Mouse (Mus musculus): Measurements from ENCODE around the gene Btnl1. TPM values are rescaled to one million over a fixed set of nuclear protein-coding genes. Genes with fewer than 3 reads are reported as not detected.

Gene Btnl1
- total and polyA plus RNA-seq, 2 experiments from 2014 or later, result not detected

- no peaks in the 10 kb centered on the region for H3K9me3 ChIP-seq (ENCODE audit: low read length)
- WGBS, result 67% methylated on average over 6 of the region's 6 CpGs
- H3K4me2 ChIP-seq (ENCODE audit: low read depth, low read length), result no peak overlapping the region
- no peaks in the 10 kb centered on the region for H3K36me3 ChIP-seq (ENCODE audit: insufficient read depth, low read length)
- no peak for TF ChIP-seq CTCF (IDR thresholded peaks at IDR 0.05; ENCODE audit: low read depth)
- DNase-seq (ENCODE audit: low spot score), result peak; percentile 66
- no peaks in the 10 kb centered on the region for H3K27me3 ChIP-seq (ENCODE audit: insufficient read depth, low read length)
- no peak overlapping the region for H3K9ac ChIP-seq (replicated peaks; ENCODE audit: low read length)
- no peak for ATAC-seq
- no peaks in the 10 kb centered on the region for H3K4me1 ChIP-seq (ENCODE audit: insufficient read depth, low read length)
- no peak overlapping the region for H3K4me3 ChIP-seq (ENCODE audit: low read length)
- H3K27ac ChIP-seq, result no peak overlapping the region
Measured at GRCm38 (mm10) chr17:34347606-34348308, 29.2 kb upstream of the Btnl1 start.

- Histone ChIP-seq H3K4me2 (ENCODE audit: low read depth, low read length) (no peak overlapping the region), H3K4me1 (ENCODE audit: insufficient read depth, low read length) (no peaks in the 10 kb centered on the region), H3K36me3 (ENCODE audit: insufficient read depth, low read length) (no peaks in the 10 kb centered on the region), H3K27ac (no peak overlapping the region), H3K9me3 (ENCODE audit: low read length) (no peaks in the 10 kb centered on the region), H3K9ac (replicated peaks; ENCODE audit: low read length) (no peak overlapping the region), H3K27me3 (ENCODE audit: insufficient read depth, low read length) (no peaks in the 10 kb centered on the region), H3K4me3 (ENCODE audit: low read length) (no peak overlapping the region)
- peak; percentile 90 for TF ChIP-seq CTCF (IDR thresholded peaks at IDR 0.05; ENCODE audit: low read depth)
- 3% methylated on average over 4 of the region's 4 CpGs for WGBS
- DNase-seq (ENCODE audit: low spot score), result peak; percentile 92
- ATAC-seq, result no peak
Measured at GRCm38 (mm10) chr17:34349429-34349828, 27.5 kb upstream of the Btnl1 start.

GRCm38 (mm10) chr17:34354539-34354938 is 22.4 kb upstream of the Btnl1 start, which contains the start of gene Btnl2:
Gene Btnl2, plus strand, starts transcription at chr17:34354822.
- WGBS, result 86% methylated on average over 5 of the region's 5 CpGs

GRCm38 (mm10) chr17:34354940-34355339 is 22.0 kb upstream of the Btnl1 start:
- WGBS, result 82% methylated on average over 1 of the region's 1 CpGs

More at GRCm38 (mm10) chr17:34354539-34354938, 22.4 kb upstream of the Btnl1 start, which contains the start of gene Btnl2:
- H3K36me3 ChIP-seq (ENCODE audit: insufficient read depth, low read length), result no peaks in the 10 kb centered on the region
- no peak within 1 kb of the TSS for H3K27ac ChIP-seq
- no peaks in the 10 kb centered on the region for H3K27me3 ChIP-seq (ENCODE audit: insufficient read depth, low read length)
- no peak within 1 kb of the TSS for H3K4me2 ChIP-seq (ENCODE audit: low read depth, low read length)
- H3K4me1 ChIP-seq (ENCODE audit: insufficient read depth, low read length), result no peaks in the 10 kb centered on the region
- DNase-seq (ENCODE audit: low spot score), result no peak
- no peak for ATAC-seq
- TF ChIP-seq CTCF (IDR thresholded peaks at IDR 0.05; ENCODE audit: low read depth), result no peak
- no peak within 1 kb of the TSS for H3K4me3 ChIP-seq (ENCODE audit: low read length)
- no peaks in the 10 kb centered on the region for H3K9me3 ChIP-seq (ENCODE audit: low read length)
- H3K9ac ChIP-seq (replicated peaks; ENCODE audit: low read length), result no peak within 1 kb of the TSS

DNA sequence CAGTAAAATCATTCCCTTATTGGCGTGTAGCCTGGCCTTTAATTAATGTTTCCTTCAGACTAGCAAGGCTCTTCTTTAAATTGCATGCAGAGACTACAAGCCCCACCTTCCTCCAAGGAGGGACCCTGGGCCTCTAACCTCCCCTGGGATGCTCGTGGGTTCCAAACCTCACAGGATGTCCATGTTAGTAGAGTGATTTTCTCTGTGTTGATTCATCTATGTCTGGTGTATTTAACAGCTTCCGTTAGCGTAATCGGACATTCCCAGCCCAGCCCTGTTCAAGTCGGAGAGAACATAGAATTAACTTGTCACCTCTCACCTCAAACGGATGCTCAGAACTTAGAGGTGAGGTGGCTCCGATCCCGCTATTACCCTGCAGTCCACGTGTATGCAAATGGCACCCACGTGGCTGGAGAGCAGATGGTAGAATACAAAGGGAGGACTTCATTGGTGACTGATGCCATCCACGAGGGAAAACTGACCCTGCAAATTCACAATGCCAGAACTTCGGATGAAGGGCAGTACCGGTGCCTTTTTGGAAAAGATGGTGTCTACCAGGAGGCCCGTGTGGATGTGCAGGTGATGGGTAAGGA is 13.9 kb upstream of the Btnl1 start:
- H3K9me3 ChIP-seq (ENCODE audit: low read length), result no peaks in the 10 kb centered on the region
- no peaks in the 10 kb centered on the region for H3K27me3 ChIP-seq (ENCODE audit: insufficient read depth, low read length)
- no peak for DNase-seq (ENCODE audit: low spot score)
- H3K4me1 ChIP-seq (ENCODE audit: insufficient read depth, low read length), result no peaks in the 10 kb centered on the region
- no peak overlapping the region for H3K4me2 ChIP-seq (ENCODE audit: low read depth, low read length)
- WGBS, result 84% methylated on average over 15 of the region's 15 CpGs
- no peak for TF ChIP-seq CTCF (IDR thresholded peaks at IDR 0.05; ENCODE audit: low read depth)
- H3K4me3 ChIP-seq (ENCODE audit: low read length), result no peak overlapping the region
- no peaks in the 10 kb centered on the region for H3K36me3 ChIP-seq (ENCODE audit: insufficient read depth, low read length)
- no peak overlapping the region for H3K27ac ChIP-seq
- no peak for ATAC-seq
- no peak overlapping the region for H3K9ac ChIP-seq (replicated peaks; ENCODE audit: low read length)

More at GRCm38 (mm10) chr17:34354940-34355339, 22.0 kb upstream of the Btnl1 start:
- no peaks in the 10 kb centered on the region for H3K27me3 ChIP-seq (ENCODE audit: insufficient read depth, low read length)
- no peaks in the 10 kb centered on the region for H3K36me3 ChIP-seq (ENCODE audit: insufficient read depth, low read length)
- H3K4me2 ChIP-seq (ENCODE audit: low read depth, low read length), result no peak overlapping the region
- DNase-seq (ENCODE audit: low spot score) (no peak), ATAC-seq (no peak)
- TF ChIP-seq CTCF (IDR thresholded peaks at IDR 0.05; ENCODE audit: low read depth), result no peak
- H3K4me1 ChIP-seq (ENCODE audit: insufficient read depth, low read length), result no peaks in the 10 kb centered on the region
- no peak overlapping the region for H3K27ac ChIP-seq
- H3K9me3 ChIP-seq (ENCODE audit: low read length), result no peaks in the 10 kb centered on the region
- no peak overlapping the region for H3K9ac ChIP-seq (replicated peaks; ENCODE audit: low read length)
- H3K4me3 ChIP-seq (ENCODE audit: low read length), result no peak overlapping the region

DNA sequence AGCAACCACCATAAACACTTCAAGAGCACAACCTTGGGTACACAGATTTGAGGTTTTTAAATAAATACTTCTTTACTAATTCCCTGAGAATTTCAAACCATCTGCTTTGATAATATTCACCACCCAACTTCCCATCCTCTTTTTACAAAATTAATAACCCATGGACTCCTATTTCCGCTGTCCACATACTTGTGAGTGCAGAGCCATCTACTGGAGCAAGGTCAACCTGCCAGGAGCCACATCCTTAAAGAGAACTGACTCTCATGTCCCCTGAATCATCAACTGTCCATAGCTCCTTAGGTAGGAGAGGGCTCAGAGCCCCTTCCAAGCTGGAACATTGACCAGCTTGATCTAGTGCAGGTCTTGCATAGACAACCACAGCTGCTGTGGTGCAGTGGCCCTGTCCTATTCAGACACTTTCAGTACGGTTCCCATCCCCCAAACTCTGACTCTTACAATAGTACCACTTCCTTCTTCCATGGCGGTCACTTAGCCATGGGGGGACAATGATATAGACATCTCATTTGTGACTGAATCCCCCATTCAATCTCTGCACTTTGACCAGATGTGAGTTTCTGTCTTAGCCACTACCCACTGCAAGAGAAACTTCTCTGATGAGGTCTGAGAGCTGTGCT is 13.1 kb upstream of the Btnl1 start:
- H3K4me3 ChIP-seq (ENCODE audit: low read length), result no peak overlapping the region
- no peak for TF ChIP-seq CTCF (IDR thresholded peaks at IDR 0.05; ENCODE audit: low read depth)
- H3K4me1 ChIP-seq (ENCODE audit: insufficient read depth, low read length), result no peaks in the 10 kb centered on the region
- 92% methylated on average over 3 of the region's 3 CpGs for WGBS
- H3K36me3 ChIP-seq (ENCODE audit: insufficient read depth, low read length), result no peaks in the 10 kb centered on the region
- ATAC-seq (no peak), DNase-seq (ENCODE audit: low spot score) (no peak)
- no peaks in the 10 kb centered on the region for H3K27me3 ChIP-seq (ENCODE audit: insufficient read depth, low read length)
- no peak overlapping the region for H3K27ac ChIP-seq
- H3K4me2 ChIP-seq (ENCODE audit: low read depth, low read length), result no peak overlapping the region
- no peak overlapping the region for H3K9ac ChIP-seq (replicated peaks; ENCODE audit: low read length)
- no peaks in the 10 kb centered on the region for H3K9me3 ChIP-seq (ENCODE audit: low read length)
